Mouse (Mus musculus) MEL (cell line): ENCODE measurements around the gene Olfr1224-ps1. TPM values are rescaled to one million over a fixed set of nuclear protein-coding genes. Genes with fewer than 3 reads are reported as not detected.

ENCODE experiments used
- DNase-seq: peaks from one replicate; pipeline ENCODE4 v3.0.0; 2011; ENCODE audit warnings: low read depth, low spot score
- H3K27ac ChIP-seq: 2 replicates; pipeline ENCODE4 v1.5.1; 2012; ENCODE audit warnings: low read depth, mild to moderate bottlenecking, control low read depth, low read length, moderate library complexity; ENCODE audit not compliant: control insufficient read depth
- H3K27me3 ChIP-seq, 2 experiments: fragments of 150-350 bp in 1 of 2; sonication (generic) in 1 of 2; 2 replicates each; pipeline ENCODE4 v1.6.1; 2012; ENCODE audit warnings: low read length in 2 of 2, mild to moderate bottlenecking in 2 of 2, improper control_type of control experiment in 1 of 2, moderate library complexity in 1 of 2; ENCODE audit not compliant: insufficient read depth in 2 of 2, control insufficient read depth in 1 of 2
- H3K36me3 ChIP-seq, 2 experiments: 2 replicates each; pipeline ENCODE4 v1.6.1; 2012 to 2014; ENCODE audit warnings: low read length in 2 of 2, improper control_type of control experiment in 1 of 2, inconsistent platforms in 1 of 2, mild to moderate bottlenecking in 1 of 2; ENCODE audit not compliant: insufficient read depth in 2 of 2, control insufficient read depth in 1 of 2
- H3K4me1 ChIP-seq, 2 experiments: fragments of 150-350 bp in 1 of 2; sonication (generic) in 1 of 2; 2 replicates each; pipeline ENCODE4 v1.6.1; 2012; ENCODE audit warnings: low read length in 2 of 2, improper control_type of control experiment in 1 of 2, mild to moderate bottlenecking in 1 of 2; ENCODE audit not compliant: insufficient read depth in 2 of 2, control insufficient read depth in 1 of 2
- H3K4me3 ChIP-seq, 2 experiments: fragments of 150-350 bp in 1 of 2; sonication (generic) in 1 of 2; 2 replicates each; pipeline ENCODE4 v1.5.1; 2012; ENCODE audit warnings: low read depth in 2 of 2, low read length in 2 of 2, mild to moderate bottlenecking in 2 of 2, moderate library complexity in 2 of 2, control low read depth in 1 of 2, improper control_type of control experiment in 1 of 2; ENCODE audit not compliant: control insufficient read depth in 1 of 2, insufficient read depth in 1 of 2
- H3K79me2 ChIP-seq: 2 replicates; pipeline ENCODE4 v1.6.1; 2012; ENCODE audit warnings: mild to moderate bottlenecking, low read length, moderate library complexity; ENCODE audit not compliant: control insufficient read depth, poor library complexity, insufficient read depth
- H3K9ac ChIP-seq: 2 replicates; pipeline ENCODE4 v1.6.1; 2012; ENCODE audit warnings: low read depth, mild to moderate bottlenecking, control low read depth, low read length, moderate library complexity; ENCODE audit not compliant: control insufficient read depth, poor library complexity, severe bottlenecking
- H3K9me3 ChIP-seq: fragments of 150-350 bp; sonication (generic); replicated peaks from 2 replicates; pipeline ENCODE4 v1.6.1; 2012; ENCODE audit warnings: mild to moderate bottlenecking, low read length, improper control_type of control experiment, moderate library complexity; ENCODE audit not compliant: insufficient read depth
- CHD1 ChIP-seq: IDR thresholded peaks from 2 replicates; pipeline ENCODE4 v1.6.1; 2012; ENCODE audit warnings: low read depth, mild to moderate bottlenecking, inconsistent platforms, low read length, improper control_type of control experiment
- CHD2 ChIP-seq: IDR thresholded peaks from 2 replicates; pipeline ENCODE4 v1.6.1; 2011; ENCODE audit warnings: low read length, improper control_type of control experiment
- CTCF ChIP-seq, 3 experiments: IDR thresholded peaks in 2 of 3; conservative IDR thresholded peaks in 1 of 3; 2 replicates each; pipeline ENCODE4 v1.5.1; 2011 to 2012; ENCODE audit warnings: low read length in 3 of 3, low read depth in 2 of 3, mild to moderate bottlenecking in 2 of 3, improper control_type of control experiment in 1 of 3, inconsistent platforms in 1 of 3, mixed read lengths in 1 of 3, moderate library complexity in 1 of 3; ENCODE audit not compliant: control insufficient read depth in 1 of 3, insufficient read depth in 1 of 3, poor library complexity in 1 of 3, severe bottlenecking in 1 of 3
- E2F4 ChIP-seq: IDR thresholded peaks from 2 replicates; pipeline ENCODE4 v1.6.1; 2011; ENCODE audit warnings: low read depth, low read length, improper control_type of control experiment, borderline replicate concordance
- ELF1 ChIP-seq: IDR thresholded peaks from 2 replicates; pipeline ENCODE4 v1.6.1; 2014; ENCODE audit warnings: low read depth, mild to moderate bottlenecking, inconsistent platforms, low read length, improper control_type of control experiment, moderate library complexity
- EP300 ChIP-seq, 2 experiments: IDR thresholded peaks; 2 replicates each; pipeline ENCODE4 v1.6.1; 2011; ENCODE audit warnings: improper control_type of control experiment in 2 of 2, low read length in 2 of 2, low read depth in 1 of 2, mild to moderate bottlenecking in 1 of 2
- ETS1 ChIP-seq: IDR thresholded peaks from 2 replicates; pipeline ENCODE4 v1.6.1; 2012; ENCODE audit warnings: low read depth, mild to moderate bottlenecking, inconsistent platforms, low read length, improper control_type of control experiment, moderate library complexity
- GABPA ChIP-seq: IDR thresholded peaks from 2 replicates; pipeline ENCODE4 v1.6.1; 2012; ENCODE audit warnings: low read depth, mild to moderate bottlenecking, inconsistent platforms, low read length, improper control_type of control experiment, moderate library complexity
- GATA1 ChIP-seq: IDR thresholded peaks from 2 replicates; pipeline ENCODE4 v1.6.1; 2011; ENCODE audit warnings: low read depth, low read length, improper control_type of control experiment
- JUND ChIP-seq: IDR thresholded peaks from 2 replicates; pipeline ENCODE4 v1.6.1; 2011; ENCODE audit warnings: low read depth, mild to moderate bottlenecking, improper control_type of control experiment, low read length
- KAT2A ChIP-seq: conservative IDR thresholded peaks from 2 replicates; pipeline ENCODE4 v1.6.1; 2012; ENCODE audit warnings: low read depth, low read length, improper control_type of control experiment, inconsistent platforms
- MAFK ChIP-seq: IDR thresholded peaks from 2 replicates; pipeline ENCODE4 v1.6.1; 2011; ENCODE audit warnings: low read depth, mild to moderate bottlenecking, low read length, improper control_type of control experiment, borderline replicate concordance
- MAX ChIP-seq: IDR thresholded peaks from 2 replicates; pipeline ENCODE4 v1.6.1; 2011; ENCODE audit warnings: low read length, improper control_type of control experiment
- MAZ ChIP-seq: IDR thresholded peaks from 2 replicates; pipeline ENCODE4 v1.6.1; 2012; ENCODE audit warnings: low read depth, mild to moderate bottlenecking, inconsistent platforms, low read length, improper control_type of control experiment
- MEF2A ChIP-seq: IDR thresholded peaks from 2 replicates; pipeline ENCODE4 v1.6.1; 2014; ENCODE audit warnings: low read depth, mild to moderate bottlenecking, inconsistent platforms, low read length, improper control_type of control experiment; ENCODE audit not compliant: poor library complexity, insufficient replicate concordance, severe bottlenecking; ENCODE audit errors: extremely low read depth
- MXI1 ChIP-seq: IDR thresholded peaks from 2 replicates; pipeline ENCODE4 v1.6.1; 2011; ENCODE audit warnings: mild to moderate bottlenecking, low read depth, low read length, improper control_type of control experiment
- NELFE ChIP-seq: IDR thresholded peaks from 2 replicates; pipeline ENCODE4 v1.6.1; 2011; ENCODE audit warnings: low read depth, low read length, improper control_type of control experiment
- NRF1 ChIP-seq: IDR thresholded peaks from 2 replicates; pipeline ENCODE4 v1.6.1; 2014; ENCODE audit warnings: low read depth, mild to moderate bottlenecking, inconsistent platforms, low read length, improper control_type of control experiment, moderate library complexity; ENCODE audit not compliant: poor library complexity, insufficient read depth, severe bottlenecking
- POLR2AphosphoS2 ChIP-seq: IDR thresholded peaks from 2 replicates; pipeline ENCODE4 v1.6.1; 2011; ENCODE audit warnings: low read length, improper control_type of control experiment
- POLR2AphosphoS5 ChIP-seq: IDR thresholded peaks from 2 replicates; pipeline ENCODE4 v1.6.1; 2012; ENCODE audit warnings: low read depth, borderline replicate concordance, mild to moderate bottlenecking, inconsistent platforms, low read length, moderate library complexity, mixed read lengths
- RAD21 ChIP-seq: IDR thresholded peaks from 2 replicates; pipeline ENCODE4 v1.6.1; 2011; ENCODE audit warnings: mild to moderate bottlenecking, low read depth, low read length, improper control_type of control experiment
- RCOR1 ChIP-seq: IDR thresholded peaks from 2 replicates; pipeline ENCODE4 v1.6.1; 2012; ENCODE audit warnings: low read depth, mild to moderate bottlenecking, inconsistent platforms, low read length, improper control_type of control experiment
- SIN3A ChIP-seq: IDR thresholded peaks from 2 replicates; pipeline ENCODE4 v1.6.1; 2012; ENCODE audit warnings: low read length, improper control_type of control experiment, inconsistent platforms
- SMC3 ChIP-seq: IDR thresholded peaks from 2 replicates; pipeline ENCODE4 v1.6.1; 2011; ENCODE audit warnings: low read depth, low read length, improper control_type of control experiment
- TAL1 ChIP-seq: IDR thresholded peaks from 2 replicates; pipeline ENCODE4 v1.6.1; 2012; ENCODE audit warnings: mild to moderate bottlenecking, inconsistent platforms, low read length, moderate library complexity, mixed read lengths
- TCF12 ChIP-seq: IDR thresholded peaks from 2 replicates; pipeline ENCODE4 v1.6.1; 2014; ENCODE audit warnings: low read depth, mild to moderate bottlenecking, inconsistent platforms, low read length, improper control_type of control experiment, moderate library complexity
- ZC3H11A ChIP-seq: IDR thresholded peaks from 2 replicates; pipeline ENCODE4 v1.6.1; 2012; ENCODE audit warnings: low read depth, mild to moderate bottlenecking, inconsistent platforms, low read length, improper control_type of control experiment
- ZKSCAN1 ChIP-seq: IDR thresholded peaks from 2 replicates; pipeline ENCODE4 v1.6.1; 2012; ENCODE audit warnings: low read depth, mild to moderate bottlenecking, inconsistent platforms, low read length, improper control_type of control experiment, moderate library complexity
- ZMIZ1 ChIP-seq: IDR thresholded peaks from 2 replicates; pipeline ENCODE4 v1.6.1; 2012; ENCODE audit warnings: low read depth, mild to moderate bottlenecking, inconsistent platforms, low read length, improper control_type of control experiment, moderate library complexity
- polyA plus RNA-seq, 2 experiments: library from polyadenylated mRNA; stranded (reverse) in 1 of 2; unstranded in 1 of 2; fragments of >175 nt in 1 of 2; fragments of >200 nt in 1 of 2; gene quantifications; 2 replicates each; pipeline versions ENCODE4 v1.2.1 to v1.2.4; 2012; ENCODE audit warnings: low replicate concordance in 2 of 2, low read depth in 1 of 2; ENCODE audit not compliant: insufficient read length in 2 of 2, insufficient read depth in 1 of 2, missing spikeins in 1 of 2
- total RNA-seq: library from RNA; depleted of rRNA; stranded (reverse); fragments of 300-350 nt; gene quantifications from 2 replicates; pipeline ENCODE4 v1.2.3, GENCODE M21; 2012

The Olfr1224-ps1 gene
- total and polyA plus RNA-seq, 3 experiments, result not detected

DNA sequence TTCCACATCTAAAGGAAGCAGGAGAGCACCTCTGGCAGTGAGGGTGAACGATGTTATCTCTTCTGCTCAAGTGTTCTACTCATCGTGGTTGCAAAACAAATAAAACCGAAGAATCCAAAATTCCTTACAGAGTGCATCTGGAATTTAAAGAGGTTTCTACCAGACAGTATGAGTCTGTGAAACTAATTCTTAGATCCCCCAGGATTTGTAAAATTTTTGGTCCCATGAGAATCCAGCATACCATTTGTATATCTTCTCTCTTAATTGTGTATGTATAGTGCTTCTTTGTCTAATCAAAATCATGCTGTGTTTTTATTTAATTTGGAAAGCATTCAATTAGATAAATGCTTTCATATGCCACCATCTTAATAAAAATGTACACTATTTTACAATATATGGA, 30.9 kb downstream of the Olfr1224-ps1 start, which contains the start of gene Olfr1222:
TSS of gene Olfr1222 (minus strand) at position 101 of the 400 bp plus-strand sequence.
- Histone ChIP-seq H3K9me3 (no peaks in the 10 kb centered on the region), H3K36me3 (no peaks in the 10 kb centered on the region), H3K27ac (no peak within 1 kb of the TSS), H3K79me2 (no peaks in the 10 kb centered on the region), H3K4me1 (no peaks in the 10 kb centered on the region; a peak in 2 of 4 replicates), H3K9ac (no peak within 1 kb of the TSS), H3K4me3 (no peak within 1 kb of the TSS), H3K27me3 (no peaks in the 10 kb centered on the region)
- no peak for DNase-seq
- TF ChIP-seq EP300 (IDR thresholded peaks at IDR 0.05; ENCODE audit: low read depth in 1 of 2, low read length in 2 of 2) (no peak), MXI1 (no peak), POLR2AphosphoS5 (no peak), CHD1 (no peak), MAX (no peak), CTCF (IDR thresholded peaks at IDR 0.05 in 2 of 3, conservative IDR thresholded peaks at IDR 0.05 in 1 of 3; ENCODE audit: control insufficient read depth in 1 of 3, insufficient read depth in 1 of 3, low read depth in 2 of 3, low read length in 3 of 3, poor library complexity in 1 of 3, severe bottlenecking in 1 of 3) (no peak), KAT2A (no peak), NRF1 (no peak), NELFE (no peak), POLR2AphosphoS2 (no peak), SIN3A (no peak), ZC3H11A (no peak), GABPA (no peak), TCF12 (no peak)

DNA sequence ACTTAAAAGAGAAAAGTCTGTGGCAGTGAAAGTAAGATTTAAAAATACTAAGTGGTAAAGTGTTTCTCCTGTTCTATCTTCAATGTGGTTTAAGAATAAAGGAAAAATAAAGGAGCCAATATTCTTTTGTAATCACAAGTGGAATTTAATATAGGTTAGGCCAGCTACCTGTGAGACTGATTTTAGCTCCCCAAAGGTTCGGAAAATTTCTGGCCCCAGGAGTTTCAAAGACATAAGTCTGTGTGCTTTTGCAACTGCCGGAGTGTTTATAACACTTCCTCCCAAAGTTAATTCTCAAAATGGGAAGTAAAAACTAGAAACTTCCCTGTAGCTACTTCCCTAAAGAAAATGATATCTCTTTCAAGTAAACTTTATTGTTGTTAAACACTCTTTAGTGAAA, 46.7 kb downstream of the Olfr1224-ps1 start, which contains the start of gene Olfr1221:
TSS of gene Olfr1221 (minus strand) at position 101 of the 400 bp plus-strand sequence.
- H3K27ac ChIP-seq, result no peak within 1 kb of the TSS
- H3K4me3 ChIP-seq, result no peak within 1 kb of the TSS
- H3K79me2 ChIP-seq, result no peaks in the 10 kb centered on the region
- no peak within 1 kb of the TSS for H3K9ac ChIP-seq
- TF ChIP-seq CHD2, result no peak
- no peak for TF ChIP-seq ZKSCAN1
- no peak for TF ChIP-seq SMC3
- TF ChIP-seq MEF2A, result no peak
- TF ChIP-seq RAD21, result no peak
- no peak for TF ChIP-seq ZC3H11A
- TF ChIP-seq MAZ, result no peak
- no peak for TF ChIP-seq JUND
- no peak for TF ChIP-seq ETS1
- TF ChIP-seq ELF1, result no peak
- no peak for TF ChIP-seq NELFE
- TF ChIP-seq MAX, result no peak
- TF ChIP-seq GATA1, result no peak
- TF ChIP-seq MAFK, result no peak
- no peak for TF ChIP-seq ZMIZ1
- TF ChIP-seq POLR2AphosphoS2, result no peak
- TF ChIP-seq KAT2A, result no peak
- TF ChIP-seq TAL1, result no peak
- TF ChIP-seq E2F4, result no peak
- no peak for TF ChIP-seq RCOR1
- no peaks in the 10 kb centered on the region for H3K27me3 ChIP-seq
- H3K4me1 ChIP-seq, result no peaks in the 10 kb centered on the region
- H3K36me3 ChIP-seq, result peaks cover 0 to 5% of the 10 kb centered on the region in 2 experiments; a peak in 2 of 4 replicates
- peak; percentile 35 for DNase-seq
- H3K9me3 ChIP-seq, result no peaks in the 10 kb centered on the region
